Mouse (Mus musculus) ES-E14 (cell line): Measurements from ENCODE around the gene Bad. TPM values are rescaled to one million over a fixed set of nuclear protein-coding genes. Genes with fewer than 3 reads are reported as not detected.

Experiments
- DNase-seq: peaks from one replicate; pipeline ENCODE4 v3.0.0-alpha.2; 2013; ENCODE audit warnings: low read depth, low spot score
- H3K27ac ChIP-seq: 2 replicates; pipeline ENCODE4 v1.5.1; 2012; ENCODE audit warnings: low read depth, mild to moderate bottlenecking, low read length, moderate library complexity, mixed read lengths; ENCODE audit not compliant: poor library complexity, insufficient read depth, severe bottlenecking
- H3K36me3 ChIP-seq: 2 replicates; pipeline ENCODE4 v1.6.1; 2012; ENCODE audit warnings: mild to moderate bottlenecking, low read length, moderate library complexity, mixed read lengths; ENCODE audit not compliant: control insufficient read depth, poor library complexity, insufficient read depth, severe bottlenecking
- H3K4me1 ChIP-seq, 2 experiments: fragments of 150-350 bp in 1 of 2; sonication (generic) in 1 of 2; 2 replicates each; pipeline ENCODE4 v1.6.1; 2012; ENCODE audit warnings: low read length in 2 of 2, mild to moderate bottlenecking in 1 of 2, mixed read lengths in 1 of 2; ENCODE audit not compliant: control insufficient read depth in 2 of 2, insufficient read depth in 2 of 2, poor library complexity in 1 of 2
- H3K4me3 ChIP-seq, 2 experiments: fragments of 150-350 bp in 1 of 2; sonication (generic) in 1 of 2; 2 replicates each; pipeline ENCODE4 v1.5.1; 2012; ENCODE audit warnings: low read length in 2 of 2, low read depth in 1 of 2, mild to moderate bottlenecking in 1 of 2, mixed read lengths in 1 of 2; ENCODE audit not compliant: insufficient read depth in 1 of 2, poor library complexity in 1 of 2, severe bottlenecking in 1 of 2
- H3K9ac ChIP-seq: 2 replicates; pipeline ENCODE4 v1.6.1; 2012; ENCODE audit warnings: low read depth, mild to moderate bottlenecking, low read length, mixed read lengths; ENCODE audit not compliant: poor library complexity, insufficient read depth, severe bottlenecking
- H3K9me3 ChIP-seq: fragments of 150-350 bp; sonication (generic); 2 replicates; pipeline ENCODE4 v1.6.1; 2012; ENCODE audit warnings: low read depth, mild to moderate bottlenecking, low read length; ENCODE audit not compliant: control insufficient read depth, insufficient read depth
- CHD2 ChIP-seq: IDR thresholded peaks from 2 replicates; pipeline ENCODE4 v1.6.1; 2014; ENCODE audit warnings: mild to moderate bottlenecking, low read depth, low read length, inconsistent platforms
- HCFC1 ChIP-seq: IDR thresholded peaks from 2 replicates; pipeline ENCODE4 v1.6.1; 2012; ENCODE audit warnings: low read length, inconsistent platforms, borderline replicate concordance; ENCODE audit not compliant: insufficient read depth
- MAFK ChIP-seq: IDR thresholded peaks from 2 replicates; pipeline ENCODE4 v1.6.1; 2014; ENCODE audit warnings: mild to moderate bottlenecking, low read depth, low read length, inconsistent platforms; ENCODE audit not compliant: insufficient read depth
- ZC3H11A ChIP-seq: IDR thresholded peaks from 2 replicates; pipeline ENCODE4 v1.6.1; 2012; ENCODE audit warnings: low read depth, mild to moderate bottlenecking, inconsistent platforms, low read length, borderline replicate concordance
- ZNF384 ChIP-seq: IDR thresholded peaks from 2 replicates; pipeline ENCODE4 v1.6.1; 2012; ENCODE audit warnings: low read depth, low read length, inconsistent platforms
- in situ Hi-C, 2 experiments: fragments of 600-800 bp; cut with MboI; formaldehyde crosslinking; loops; one replicate each; pipeline ENCODE4 v1.15.1; 2025; ENCODE audit warnings: low sequenced_read_pairs in 2 of 2, inconsistent platforms in 1 of 2; ENCODE audit not compliant: unreplicated experiment in 2 of 2
- total RNA-seq: library from RNA; depleted of rRNA; stranded (reverse); fragments of 300-350 nt; gene quantifications from 2 replicates; pipeline ENCODE4 v1.2.3, GENCODE M21; 2012

The Bad gene
- total RNA-seq, 1 experiment = 22.9 TPM

DNA sequence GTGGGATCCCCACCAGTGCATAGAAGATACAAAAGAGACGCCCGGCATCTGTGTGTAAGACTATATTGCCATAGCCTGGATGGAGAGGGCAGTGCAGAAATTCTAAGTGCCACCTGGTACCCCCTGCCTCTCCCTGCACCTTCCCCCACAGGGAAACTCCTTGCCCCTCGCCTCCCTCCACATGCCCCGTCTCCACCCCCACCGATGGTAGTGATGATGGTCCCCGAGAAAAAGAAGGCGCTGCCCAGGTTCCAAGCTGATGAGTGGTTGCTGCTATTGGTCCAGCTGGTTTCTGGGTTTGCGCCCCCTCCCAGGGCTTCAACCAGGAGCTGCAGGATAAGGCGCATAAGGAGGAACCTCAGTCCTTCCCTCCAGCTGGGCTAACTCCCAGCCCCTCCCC is 13.6 kb upstream of the Bad start:
- no peaks in the 10 kb centered on the region for H3K9me3 ChIP-seq
- H3K4me1 ChIP-seq = peaks cover 1 to 28% of the 10 kb centered on the region in 2 experiments; a peak in 3 of 4 replicates
- in situ Hi-C loops = no loop called here
- H3K9ac ChIP-seq = no peak overlapping the region
- no peaks in the 10 kb centered on the region for H3K36me3 ChIP-seq
- H3K27ac ChIP-seq = no peak overlapping the region
- no peak overlapping the region for H3K4me3 ChIP-seq
- TF ChIP-seq MAFK (no peak), CHD2 (no peak), ZC3H11A (no peak), ZNF384 (no peak), HCFC1 (no peak)
- no peak for DNase-seq

DNA sequence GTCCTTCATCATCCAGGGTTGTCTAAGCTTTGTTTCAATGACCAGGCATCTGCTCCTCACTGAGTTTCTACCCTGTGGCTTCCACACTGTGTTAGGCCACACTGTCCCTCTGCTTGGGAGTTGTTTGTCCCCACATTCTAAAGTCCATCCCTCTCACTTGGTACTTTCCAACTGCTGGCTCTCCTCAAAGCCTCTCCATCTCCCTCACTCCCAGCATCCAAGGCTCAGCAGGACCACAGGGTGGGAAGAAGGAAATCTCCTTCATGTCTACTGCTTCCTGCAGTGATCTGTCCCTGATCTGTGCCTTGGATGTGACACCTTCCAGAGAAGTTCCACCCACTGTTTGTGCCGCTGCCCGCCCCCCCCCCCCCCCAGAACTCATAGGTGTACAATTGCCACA is 10.7 kb upstream of the Bad start:
- TF ChIP-seq CHD2 = no peak
- TF ChIP-seq MAFK = no peak
- no peak for TF ChIP-seq HCFC1
- no peak for TF ChIP-seq ZNF384
- TF ChIP-seq ZC3H11A = no peak
- no peak overlapping the region for H3K4me3 ChIP-seq
- H3K9ac ChIP-seq = no peak overlapping the region
- no peak overlapping the region for H3K27ac ChIP-seq
- no peaks in the 10 kb centered on the region for H3K36me3 ChIP-seq
- in situ Hi-C loops = no loop called here
- DNase-seq = no peak
- H3K4me1 ChIP-seq = peaks cover 3 to 29% of the 10 kb centered on the region in 2 experiments
- H3K9me3 ChIP-seq = no peaks in the 10 kb centered on the region

DNA sequence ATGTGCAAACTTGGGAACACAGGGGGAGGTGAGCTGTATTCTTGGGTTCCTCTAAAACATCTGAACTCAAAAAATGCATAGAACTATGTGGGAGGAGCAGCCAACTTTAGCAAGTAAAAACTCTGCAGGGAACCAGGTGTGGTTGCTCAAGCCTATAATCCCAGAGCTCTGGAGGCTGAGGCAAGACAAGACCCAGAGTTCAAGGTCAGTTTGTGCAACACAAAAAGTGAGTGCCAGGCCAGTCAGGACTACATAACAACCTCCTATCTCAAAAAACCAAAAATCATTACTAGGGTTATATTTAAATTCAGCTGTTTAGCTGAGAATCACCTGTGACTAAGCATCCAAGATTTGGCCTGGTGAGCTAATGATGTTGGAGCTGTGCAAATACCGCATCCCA is 9.6 kb upstream of the Bad start:
- in situ Hi-C loops = no loop called here
- TF ChIP-seq CHD2 = no peak
- TF ChIP-seq ZNF384 = no peak
- TF ChIP-seq HCFC1 = no peak
- no peak for TF ChIP-seq ZC3H11A
- no peak for TF ChIP-seq MAFK
- H3K4me1 ChIP-seq = peaks cover 3 to 28% of the 10 kb centered on the region in 2 experiments

DNA sequence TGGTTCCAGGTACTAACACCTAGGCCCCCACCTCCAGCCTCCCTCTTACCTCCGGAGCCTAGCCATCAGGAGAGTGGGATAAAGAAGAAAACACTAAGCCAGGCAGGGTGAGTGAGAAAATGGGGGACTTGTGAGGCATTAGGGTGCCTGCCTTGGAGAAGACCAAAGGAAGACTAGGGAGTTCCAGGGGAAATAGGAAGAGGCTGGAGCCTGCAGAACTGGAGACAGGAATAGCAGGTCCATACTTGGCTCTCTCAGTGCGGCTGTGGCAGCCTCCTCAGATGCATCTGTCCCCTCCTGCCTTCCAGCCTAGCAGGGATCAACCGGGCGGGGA is 8.6 kb upstream of the Bad start:
- Histone ChIP-seq H3K9ac (no peak overlapping the region), H3K27ac (no peak overlapping the region), H3K9me3 (no peaks in the 10 kb centered on the region), H3K4me3 (peak overlapping the region; percentile 58 to 67), H3K4me1 (peaks cover 3 to 26% of the 10 kb centered on the region in 2 experiments), H3K36me3 (no peaks in the 10 kb centered on the region)
- DNase-seq = no peak
- TF ChIP-seq CHD2 (no peak), MAFK (no peak), HCFC1 (no peak), ZC3H11A (no peak)
- in situ Hi-C loops = no loop called here

More for the DNA sequence above, 9.6 kb upstream of the Bad start:
- DNase-seq = no peak
- no peak overlapping the region for H3K27ac ChIP-seq
- H3K36me3 ChIP-seq = no peaks in the 10 kb centered on the region
- H3K9ac ChIP-seq = no peak overlapping the region
- no peaks in the 10 kb centered on the region for H3K9me3 ChIP-seq
- H3K4me3 ChIP-seq = no peak overlapping the region
